Mouse (Mus musculus): Measurements from ENCODE around the gene Fcho1. TPM values are rescaled to one million over a fixed set of nuclear protein-coding genes. Genes with fewer than 3 reads are reported as not detected.
"Not testable (repeated sequence)": the region's sequence is repeated elsewhere in the genome, so short reads cannot be mapped to it uniquely, and the experiment has no call there.

Gene Fcho1
- polyA plus RNA-seq (2014; fragmentation: Nextera tagmentation; extraction: Ambion mirVana) = 3.8 and 5.0 TPM in 2 replicates

GRCm38 (mm10) chr8:71725122-71725924 is at the start of gene Fcho1:
TSS of gene Fcho1 (minus strand) at chr8:71725716.
- H3K9ac ChIP-seq (replicated peaks; ENCODE audit: low read length) = peak within 1 kb of the TSS; percentile 60
- H3K4me2 ChIP-seq (ENCODE audit: low read depth, low read length) = peak within 1 kb of the TSS; percentile 78
- H3K36me3 ChIP-seq (replicated peaks; ENCODE audit: control insufficient read depth, insufficient read depth, low read depth, low read length) = no peaks in the 10 kb centered on the region
- under 1% methylated on average over 50 of the region's 54 CpGs for WGBS
- ATAC-seq (replicated peaks; ENCODE audit: insufficient number of reproducible peaks, low FRiP score, low TSS enrichment, low read depth) (peak; percentile 71), DNase-seq (ENCODE audit: low spot score) (peak; percentile 88)
- H3K4me1 ChIP-seq (ENCODE audit: control insufficient read depth, insufficient read depth, low read length) = peaks cover 7% of the 10 kb centered on the region; the same call in 1 of the 2 replicates
- H3K9me3 ChIP-seq (replicated peaks; ENCODE audit: control insufficient read depth, low read length) = no peaks in the 10 kb centered on the region
- peak within 1 kb of the TSS; percentile 56 for H3K4me3 ChIP-seq (ENCODE audit: low read depth, low read length)
- H3K27ac ChIP-seq (replicated peaks; ENCODE audit: low read depth, low read length) = no peak within 1 kb of the TSS
- H3K27me3 ChIP-seq (ENCODE audit: control insufficient read depth, insufficient read depth, low read length) = peaks cover 3% of the 10 kb centered on the region; the same call in 1 of the 2 replicates

- ATAC-seq (replicated peaks; ENCODE audit: insufficient number of reproducible peaks, low FRiP score, low TSS enrichment, low read depth) = no peak
- Histone ChIP-seq H3K27ac (replicated peaks; ENCODE audit: low read depth, low read length) (no peak overlapping the region), H3K27me3 (ENCODE audit: control insufficient read depth, insufficient read depth, low read length) (no peaks in the 10 kb centered on the region)
Observed at GRCm38 (mm10) chr8:71771336-71771735, 45.8 kb upstream of the Fcho1 start.

GRCm38 (mm10) chr8:71758816-71759215 is 33.3 kb upstream of the Fcho1 start:
- no peak overlapping the region for H3K27ac ChIP-seq (replicated peaks; ENCODE audit: low read depth, low read length)
- no peak overlapping the region for H3K4me3 ChIP-seq (ENCODE audit: low read depth, low read length)
- no peak for DNase-seq (ENCODE audit: low spot score)
- no peaks in the 10 kb centered on the region for H3K27me3 ChIP-seq (ENCODE audit: control insufficient read depth, insufficient read depth, low read length)
- no peak overlapping the region for H3K9ac ChIP-seq (replicated peaks; ENCODE audit: low read length)
- no peaks in the 10 kb centered on the region for H3K36me3 ChIP-seq (replicated peaks; ENCODE audit: control insufficient read depth, insufficient read depth, low read depth, low read length)
- H3K4me2 ChIP-seq (ENCODE audit: low read depth, low read length) = no peak overlapping the region
- ATAC-seq (replicated peaks; ENCODE audit: insufficient number of reproducible peaks, low FRiP score, low TSS enrichment, low read depth) = no peak
- no peaks in the 10 kb centered on the region for H3K4me1 ChIP-seq (ENCODE audit: control insufficient read depth, insufficient read depth, low read length)
- H3K9me3 ChIP-seq (replicated peaks; ENCODE audit: control insufficient read depth, low read length) = no peaks in the 10 kb centered on the region
- 78% methylated on average over 3 of the region's 3 CpGs for WGBS

More at GRCm38 (mm10) chr8:71771336-71771735, 45.8 kb upstream of the Fcho1 start:
- Histone ChIP-seq H3K4me3 (ENCODE audit: low read depth, low read length) (no peak overlapping the region), H3K9ac (replicated peaks; ENCODE audit: low read length) (no peak overlapping the region), H3K4me2 (ENCODE audit: low read depth, low read length) (no peak overlapping the region), H3K9me3 (replicated peaks; ENCODE audit: control insufficient read depth, low read length) (no peaks in the 10 kb centered on the region; the same call in 1 of the 2 replicates), H3K4me1 (ENCODE audit: control insufficient read depth, insufficient read depth, low read length) (no peaks in the 10 kb centered on the region), H3K36me3 (replicated peaks; ENCODE audit: control insufficient read depth, insufficient read depth, low read depth, low read length) (no peaks in the 10 kb centered on the region)
- WGBS = 95% methylated on average over 15 of the region's 15 CpGs
- DNase-seq (ENCODE audit: low spot score) = no peak

- ATAC-seq (replicated peaks; ENCODE audit: insufficient number of reproducible peaks, low FRiP score, low TSS enrichment, low read depth); H3K4me1 ChIP-seq (ENCODE audit: control insufficient read depth, insufficient read depth, low read length): not testable (repeated sequence)
Observed at GRCm38 (mm10) chr8:71752881-71753552, 27.5 kb upstream of the Fcho1 start.

GRCm38 (mm10) chr8:71752263-71752662 is 26.7 kb upstream of the Fcho1 start:
- H3K27me3 ChIP-seq (ENCODE audit: control insufficient read depth, insufficient read depth, low read length); ATAC-seq (replicated peaks; ENCODE audit: insufficient number of reproducible peaks, low FRiP score, low TSS enrichment, low read depth); H3K36me3 ChIP-seq (replicated peaks; ENCODE audit: control insufficient read depth, insufficient read depth, low read depth, low read length); H3K9me3 ChIP-seq (replicated peaks; ENCODE audit: control insufficient read depth, low read length); H3K4me2 ChIP-seq (ENCODE audit: low read depth, low read length); DNase-seq (ENCODE audit: low spot score); H3K4me3 ChIP-seq (ENCODE audit: low read depth, low read length); H3K27ac ChIP-seq (replicated peaks; ENCODE audit: low read depth, low read length); H3K4me1 ChIP-seq (ENCODE audit: control insufficient read depth, insufficient read depth, low read length); H3K9ac ChIP-seq (replicated peaks; ENCODE audit: low read length): not testable (repeated sequence)

More at GRCm38 (mm10) chr8:71752881-71753552, 27.5 kb upstream of the Fcho1 start:
- H3K4me3 ChIP-seq (ENCODE audit: low read depth, low read length); H3K27me3 ChIP-seq (ENCODE audit: control insufficient read depth, insufficient read depth, low read length); H3K4me2 ChIP-seq (ENCODE audit: low read depth, low read length); H3K27ac ChIP-seq (replicated peaks; ENCODE audit: low read depth, low read length); H3K9ac ChIP-seq (replicated peaks; ENCODE audit: low read length); DNase-seq (ENCODE audit: low spot score); H3K36me3 ChIP-seq (replicated peaks; ENCODE audit: control insufficient read depth, insufficient read depth, low read depth, low read length); H3K9me3 ChIP-seq (replicated peaks; ENCODE audit: control insufficient read depth, low read length): not testable (repeated sequence)
- WGBS = 67% methylated on average over 7 of the region's 7 CpGs

- WGBS = 63% methylated on average over 2 of the region's 2 CpGs
- 0 out of 2 replicates have a peak, but pooled peaks have one; percentile 31 for ATAC-seq (replicated peaks; ENCODE audit: insufficient number of reproducible peaks, low FRiP score, low TSS enrichment, low read depth)
- H3K4me3 ChIP-seq (ENCODE audit: low read depth, low read length); H3K9ac ChIP-seq (replicated peaks; ENCODE audit: low read length); H3K4me2 ChIP-seq (ENCODE audit: low read depth, low read length); H3K27ac ChIP-seq (replicated peaks; ENCODE audit: low read depth, low read length); H3K36me3 ChIP-seq (replicated peaks; ENCODE audit: control insufficient read depth, insufficient read depth, low read depth, low read length); H3K9me3 ChIP-seq (replicated peaks; ENCODE audit: control insufficient read depth, low read length); H3K27me3 ChIP-seq (ENCODE audit: control insufficient read depth, insufficient read depth, low read length); H3K4me1 ChIP-seq (ENCODE audit: control insufficient read depth, insufficient read depth, low read length): not testable (repeated sequence)
- DNase-seq (ENCODE audit: low spot score) = peak; percentile 36
Observed at GRCm38 (mm10) chr8:71751337-71751886, 25.9 kb upstream of the Fcho1 start.

- not testable (repeated sequence) for H3K4me2 ChIP-seq (ENCODE audit: low read depth, low read length); DNase-seq (ENCODE audit: low spot score); H3K36me3 ChIP-seq (replicated peaks; ENCODE audit: control insufficient read depth, insufficient read depth, low read depth, low read length); ATAC-seq (replicated peaks; ENCODE audit: insufficient number of reproducible peaks, low FRiP score, low TSS enrichment, low read depth); H3K27me3 ChIP-seq (ENCODE audit: control insufficient read depth, insufficient read depth, low read length); H3K4me3 ChIP-seq (ENCODE audit: low read depth, low read length); H3K27ac ChIP-seq (replicated peaks; ENCODE audit: low read depth, low read length); H3K4me1 ChIP-seq (ENCODE audit: control insufficient read depth, insufficient read depth, low read length); H3K9me3 ChIP-seq (replicated peaks; ENCODE audit: control insufficient read depth, low read length); H3K9ac ChIP-seq (replicated peaks; ENCODE audit: low read length)
- WGBS = 81% methylated on average over 6 of the region's 6 CpGs
Observed at GRCm38 (mm10) chr8:71749321-71750075, 24.0 kb upstream of the Fcho1 start.
